Mouse (Mus musculus) cerebellum, adult 2 months (tissue): ENCODE measurements around the gene C1galt1.

Source experiments
- CTCF ChIP-seq: fragments of 200-500 bp; IDR thresholded peaks from 2 replicates; pipeline ENCODE4 v1.5.1; 2011; ENCODE audit warnings: low read depth, mild to moderate bottlenecking, control low read depth, low read length, moderate library complexity, borderline replicate concordance; ENCODE audit not compliant: insufficient read depth
- POLR2A ChIP-seq: fragments of 200-500 bp; IDR thresholded peaks from 2 replicates; pipeline ENCODE4 v1.6.1; 2011; ENCODE audit warnings: low read length, control low read depth, borderline replicate concordance; ENCODE audit not compliant: insufficient read depth

GRCm38 (mm10) chr6:7863354-7863753 is 18.7 kb downstream of the C1galt1 start:
- TF ChIP-seq CTCF, result no peak
- TF ChIP-seq POLR2A, result no peak
